Comparison of ENCODE assay signal across 8 mouse cellular contexts in genomic region chr2:121442259-121443067, GRCm38 (mm10). TPM values are rescaled to one million over a fixed set of nuclear protein-coding genes. Genes with fewer than 3 reads are reported as not detected.
DNase-seq lines count a peak whose midpoint lies in the region; ATAC-seq lines count a peak whose summit lies in the region.

No protein-coding gene starts in this region.

- H3K4me1 ChIP-seq in erythroblast, embryonic 14.5 days (ENCODE audit: control insufficient read depth) = peaks cover 25% of the 10 kb centered on the region

- no peaks in the 10 kb centered on the region for H3K9me3 ChIP-seq in erythroblast, embryonic 14.5 days (ENCODE audit: control insufficient read depth, low read length)

- intact Hi-C loops in heart, postnatal 10 days (cut with DNase I) = no loop called here

- H3K36me3 ChIP-seq in erythroblast, embryonic 14.5 days (ENCODE audit: control insufficient read depth) = peaks cover 25% of the 10 kb centered on the region

- H3K27me3 ChIP-seq in erythroblast, embryonic 14.5 days (ENCODE audit: control insufficient read depth) = peaks cover 25% of the 10 kb centered on the region

- H3K4me3 ChIP-seq in erythroblast, embryonic 14.5 days (replicated peaks) = peak overlapping the region; percentile 65

- ATAC-seq in megakaryocyte progenitor cell, adult 5-6 weeks (replicated peaks; ENCODE audit: poor library complexity) = peak; percentile 89

- peak; percentile 85 for DNase-seq in CD4-positive helper T cell, adult 2 months (ENCODE audit: low read depth, low spot score)
- peak; percentile 43 for DNase-seq in brain, adult 2 months (ENCODE audit: low read depth, low spot score)
- peak; percentile 63 to 72 for DNase-seq in heart, postnatal 10 days
- DNase-seq in kidney, postnatal 36 days = peak; percentile 92 to 96
- peak; percentile 76 to 86 for DNase-seq in spleen, postnatal 10 days (ENCODE audit: low spot score in 2 of 2)
- no peak for DNase-seq in layer of hippocampus, adult 8-10 months (ENCODE audit: low spot score in 2 of 2)

RNA-seq across cellular contexts. Expression of gene Ell3, which starts 1.6 kb away (rescaled TPM):
- not detected in 2 replicates for polyA plus RNA-seq in erythroblast, embryonic 14.5 days (2012)
- total RNA-seq in heart, postnatal 10 days (2021) = under 1 TPM; 0.14 to 0.25 TPM
- total RNA-seq in megakaryocyte progenitor cell, adult 5-6 weeks (2015) = 0.39 and 0.42 TPM in 2 replicates
- total RNA-seq in megakaryocyte progenitor cell, adult 5-6 weeks (2017) = not detected in 2 replicates
- not detected for total RNA-seq in layer of hippocampus, adult 8-10 months (2022)

RNA-seq across cellular contexts. Expression of gene Serf2, which starts 6.5 kb away (rescaled TPM):
- polyA plus RNA-seq in erythroblast, embryonic 14.5 days (2012) = 65.1 and 75.3 TPM in 2 replicates
- total RNA-seq in heart, postnatal 10 days (2021) = 100 to 1,000 TPM; 407 to 422 TPM
- total RNA-seq in megakaryocyte progenitor cell, adult 5-6 weeks (2015) = 273 and 317 TPM in 2 replicates
- total RNA-seq in megakaryocyte progenitor cell, adult 5-6 weeks (2017) = 230 and 255 TPM in 2 replicates
- total RNA-seq in layer of hippocampus, adult 8-10 months (2022) = 100 to 1,000 TPM; 111 to 162 (median 132) TPM

RNA-seq across cellular contexts. Expression of gene Hypk, which starts 10.6 kb away (rescaled TPM):
- 0.17 and 0.52 TPM in 2 replicates for polyA plus RNA-seq in erythroblast, embryonic 14.5 days (2012)
- 10 to 100 TPM; 22.1 to 23.2 TPM for total RNA-seq in heart, postnatal 10 days (2021)
- total RNA-seq in megakaryocyte progenitor cell, adult 5-6 weeks (2015) = 102 and 117 TPM in 2 replicates
- total RNA-seq in megakaryocyte progenitor cell, adult 5-6 weeks (2017) = 106 and 130 TPM in 2 replicates
- total RNA-seq in layer of hippocampus, adult 8-10 months (2022) = 10 to 100 TPM; 16.2 to 22.7 (median 17.0) TPM

RNA-seq across cellular contexts. Expression of gene Serinc4, which starts 14.1 kb away (rescaled TPM):
- 0.04 TPM in 1 of 2 replicates, not detected in the other for polyA plus RNA-seq in erythroblast, embryonic 14.5 days (2012)
- not detected for total RNA-seq in heart, postnatal 10 days (2021)
- total RNA-seq in megakaryocyte progenitor cell, adult 5-6 weeks (2015) = not detected in 2 replicates
- 0.74 and 1.5 TPM in 2 replicates for total RNA-seq in megakaryocyte progenitor cell, adult 5-6 weeks (2017)
- under 1 TPM in 3 of 4 experiments, not detected in 1; 0.25 to 0.74 (median 0.36) TPM for total RNA-seq in layer of hippocampus, adult 8-10 months (2022)

RNA-seq across cellular contexts. Expression of gene Catsper2, which starts 28.9 kb away (rescaled TPM):
- not detected in 2 replicates for polyA plus RNA-seq in erythroblast, embryonic 14.5 days (2012)
- total RNA-seq in heart, postnatal 10 days (2021) = 1 to 10 TPM; 2.2 to 3.2 TPM
- total RNA-seq in megakaryocyte progenitor cell, adult 5-6 weeks (2015) = 1.2 and 2.1 TPM in 2 replicates
- total RNA-seq in megakaryocyte progenitor cell, adult 5-6 weeks (2017) = 0.62 and 1.8 TPM in 2 replicates
- total RNA-seq in layer of hippocampus, adult 8-10 months (2022) = 1 to 10 TPM; 4.5 to 6.9 (median 5.3) TPM

Comparison
In these comparisons a context has a peak if more than half of its experiments do, and no peak if none do; other contexts are left out.
1. DNase-seq: peak in CD4-positive helper T cell, adult 2 months (single experiment), brain, adult 2 months (single experiment), heart, postnatal 10 days (2 of 2), kidney, postnatal 36 days (2 of 2) and spleen, postnatal 10 days (2 of 2); none in layer of hippocampus, adult 8-10 months (0 of 2).
2. RNA of gene Hypk, which starts 10.6 kb away (total RNA-seq): 102 to 130 TPM in megakaryocyte progenitor cell, adult 5-6 weeks; 22.1 to 23.2 TPM in heart, postnatal 10 days and 16.2 to 22.7 TPM in layer of hippocampus, adult 8-10 months; every median in the first group is over 4 times any median in the second.